Mouse (Mus musculus) liver, embryonic 14.5 days (tissue): ENCODE data around the gene Lrrc49.

Source experiments
- CTCF ChIP-seq: IDR thresholded peaks from 2 replicates; pipeline ENCODE4 v1.5.1; 2016; ENCODE audit warnings: antibody characterized with exemption, low read depth, control low read depth
- EP300 ChIP-seq: IDR thresholded peaks from 2 replicates; pipeline ENCODE4 v1.6.1; 2016; ENCODE audit warnings: antibody characterized with exemption, low read depth

GRCm38 (mm10) chr9:60668886-60669285 lies 19.1 kb downstream of the Lrrc49 start:
- no peak for TF ChIP-seq EP300
- TF ChIP-seq CTCF = no peak
